Comparison of ENCODE assay signal across 20 mouse cellular contexts in genomic region chr5:112295564-112295963, GRCm38 (mm10). TPM values are rescaled to one million over a fixed set of nuclear protein-coding genes. Genes with fewer than 3 reads are reported as not detected.
DNase-seq lines count a peak whose midpoint lies in the region; ATAC-seq lines count a peak whose summit lies in the region.
"Had no signal": no experiment of that assay in that cellular context is flagged by ENCODE, and none has a peak within 500 bp of the region (broad histone marks: within the 10 kb centered on the region; RNA-seq: fewer than 3 reads in every experiment).

No protein-coding gene starts in this region.

- no peaks in the 10 kb centered on the region for H3K36me3 ChIP-seq in heart, embryonic 11.5 days (ENCODE audit: control insufficient read depth, insufficient read depth, low read length)
- no peaks in the 10 kb centered on the region for H3K36me3 ChIP-seq in midbrain, embryonic 10.5 days
- H3K36me3 ChIP-seq in midbrain, embryonic 16.5 days (ENCODE audit: control insufficient read depth, insufficient read depth, low read length), result no peaks in the 10 kb centered on the region
- 0 out of 2 replicates have a peak, but pooled peaks cover 2% of the 10 kb centered on the region for H3K36me3 ChIP-seq in liver, embryonic 11.5 days (ENCODE audit: control insufficient read depth, insufficient read depth, low read length)
- H3K36me3 ChIP-seq: heart, embryonic 13.5 days; hindbrain, embryonic 12.5 days; limb, embryonic 15.5 days; neural tube, embryonic 15.5 days had no signal

- H3K9me3 ChIP-seq in heart, embryonic 11.5 days (replicated peaks; ENCODE audit: control insufficient read depth, low read length), result no peaks in the 10 kb centered on the region
- H3K9me3 ChIP-seq in midbrain, embryonic 10.5 days (replicated peaks), result no peaks in the 10 kb centered on the region
- H3K9me3 ChIP-seq in midbrain, embryonic 16.5 days (replicated peaks; ENCODE audit: control insufficient read depth, low read length, poor library complexity, severe bottlenecking), result no peaks in the 10 kb centered on the region
- H3K9me3 ChIP-seq in liver, embryonic 11.5 days (ENCODE audit: control insufficient read depth, low read length), result no peaks in the 10 kb centered on the region
- H3K9me3 ChIP-seq: heart, embryonic 13.5 days; hindbrain, embryonic 12.5 days; limb, embryonic 15.5 days; neural tube, embryonic 15.5 days had no signal

- no peaks in the 10 kb centered on the region for H3K27me3 ChIP-seq in heart, embryonic 11.5 days (ENCODE audit: control insufficient read depth, insufficient read depth, low read length)
- no peaks in the 10 kb centered on the region for H3K27me3 ChIP-seq in midbrain, embryonic 10.5 days (ENCODE audit: low read depth, poor library complexity, severe bottlenecking)
- H3K27me3 ChIP-seq in midbrain, embryonic 16.5 days (ENCODE audit: control insufficient read depth, insufficient read depth, low read depth, low read length), result no peaks in the 10 kb centered on the region
- no peaks in the 10 kb centered on the region for H3K27me3 ChIP-seq in liver, embryonic 11.5 days (replicated peaks; ENCODE audit: control insufficient read depth, insufficient read depth, low read length)
- H3K27me3 ChIP-seq: heart, embryonic 13.5 days; hindbrain, embryonic 12.5 days; limb, embryonic 15.5 days; neural tube, embryonic 15.5 days had no signal

- H3K27ac ChIP-seq in heart, embryonic 11.5 days (ENCODE audit: low read depth, low read length), result no peak overlapping the region
- peak overlapping the region; percentile 61 for H3K27ac ChIP-seq in midbrain, embryonic 10.5 days (replicated peaks)
- H3K27ac ChIP-seq in midbrain, embryonic 16.5 days (ENCODE audit: low read length), result no peak overlapping the region
- H3K27ac ChIP-seq in liver, embryonic 11.5 days (ENCODE audit: low read depth, low read length), result peak overlapping the region; percentile 81
- H3K27ac ChIP-seq: heart, embryonic 13.5 days; hindbrain, embryonic 12.5 days; limb, embryonic 15.5 days; neural tube, embryonic 15.5 days had no signal

- peak; percentile 87 for DNase-seq in heart, adult 11 months
- DNase-seq in midbrain, embryonic 10.5 days (ENCODE audit: low spot score), result no peak
- DNase-seq in liver, embryonic 11.5 days (ENCODE audit: low spot score), result no peak
- DNase-seq in urinary bladder, postnatal 36 days (ENCODE audit: low spot score in 2 of 2), result no peak
- DNase-seq in frontal cortex, adult 2 months (ENCODE audit: extremely low spot score in 1 of 2, low spot score in 1 of 2), result no peak
- DNase-seq: cerebellum, adult 11 months; cerebellum, postnatal 25 days; forebrain, postnatal 0 days; gastrocnemius, postnatal 25 days; kidney, adult 8-10 months; kidney, postnatal 25 days; lung, postnatal 10 days; thymus, postnatal 36 days had no signal

- H3K4me3 ChIP-seq in heart, embryonic 11.5 days (ENCODE audit: low read depth, low read length), result no peak overlapping the region
- H3K4me3 ChIP-seq in midbrain, embryonic 10.5 days, result no peak overlapping the region
- no peak overlapping the region for H3K4me3 ChIP-seq in midbrain, embryonic 16.5 days (ENCODE audit: low read depth, low read length)
- no peak overlapping the region; the same call in 1 of the 2 replicates for H3K4me3 ChIP-seq in liver, embryonic 11.5 days (ENCODE audit: low read depth, low read length)
- H3K4me3 ChIP-seq: heart, embryonic 13.5 days; hindbrain, embryonic 12.5 days; limb, embryonic 15.5 days; neural tube, embryonic 15.5 days had no signal

- no peak overlapping the region for H3K9ac ChIP-seq in heart, embryonic 11.5 days (ENCODE audit: low read depth, low read length)
- H3K9ac ChIP-seq in midbrain, embryonic 16.5 days (ENCODE audit: low read depth, low read length), result no peak overlapping the region
- peak overlapping the region; percentile 56 for H3K9ac ChIP-seq in liver, embryonic 11.5 days (ENCODE audit: low read depth, low read length)
- H3K9ac ChIP-seq: forebrain, postnatal 0 days; heart, embryonic 13.5 days; hindbrain, embryonic 12.5 days; limb, embryonic 15.5 days; neural tube, embryonic 15.5 days had no signal

- H3K4me2 ChIP-seq in heart, embryonic 11.5 days, result no peak overlapping the region
- no peak overlapping the region for H3K4me2 ChIP-seq in midbrain, embryonic 16.5 days (ENCODE audit: low read length)
- peak overlapping the region; percentile 37; the same call in 1 of the 2 replicates for H3K4me2 ChIP-seq in liver, embryonic 11.5 days
- H3K4me2 ChIP-seq: heart, embryonic 13.5 days; hindbrain, embryonic 12.5 days; limb, embryonic 15.5 days; neural tube, embryonic 15.5 days had no signal

- WGBS in heart, embryonic 11.5 days (ENCODE audit: insufficient replicate concordance), result 63% methylated on average over 8 of the region's 8 CpGs
- WGBS in midbrain, embryonic 10.5 days, result 54% methylated on average over 8 of the region's 8 CpGs
- WGBS in midbrain, embryonic 16.5 days, result 57% methylated on average over 8 of the region's 8 CpGs
- 69% methylated on average over 8 of the region's 8 CpGs for WGBS in liver, embryonic 11.5 days

- H3K4me1 ChIP-seq in heart, embryonic 11.5 days (ENCODE audit: control insufficient read depth, insufficient read depth, low read length), result peaks cover 27% of the 10 kb centered on the region; the same call in 1 of the 2 replicates
- peaks cover 32% of the 10 kb centered on the region for H3K4me1 ChIP-seq in midbrain, embryonic 10.5 days
- H3K4me1 ChIP-seq in midbrain, embryonic 16.5 days (ENCODE audit: control insufficient read depth, insufficient read depth, low read length), result peaks cover 6% of the 10 kb centered on the region
- peaks cover 69% of the 10 kb centered on the region for H3K4me1 ChIP-seq in liver, embryonic 11.5 days (replicated peaks; ENCODE audit: control insufficient read depth, insufficient read depth, low read length)

- ATAC-seq in heart, embryonic 11.5 days (replicated peaks; ENCODE audit: insufficient number of reproducible peaks, low FRiP score, low TSS enrichment), result no peak
- ATAC-seq in midbrain, embryonic 16.5 days, result no peak
- ATAC-seq in liver, embryonic 11.5 days (replicated peaks; ENCODE audit: low FRiP score), result no peak
- ATAC-seq: forebrain, postnatal 0 days; inflammation-experienced regulatory T-cells, adult 6 months had no signal

RNA-seq across cellular contexts. Expression of gene Tpst2, which starts 19.1 kb away (rescaled TPM):
- 30.2 and 31.2 TPM in 2 replicates for polyA plus RNA-seq in heart, embryonic 11.5 days (2014; fragmentation: Nextera tagmentation; extraction: Ambion mirVana)
- 35.9 and 37.0 TPM in 2 replicates for polyA plus RNA-seq in midbrain, embryonic 10.5 days (2016; fragmentation: Nextera tagmentation; extraction: Ambion mirVana)
- polyA plus RNA-seq in midbrain, embryonic 16.5 days (2015; fragmentation: Nextera tagmentation; extraction: Ambion mirVana), result 26.2 and 34.5 TPM in 2 replicates
- 66.0 and 66.7 TPM in 2 replicates for polyA plus RNA-seq in liver, embryonic 11.5 days (2014; fragmentation: Nextera tagmentation; extraction: Ambion mirVana)
- polyA plus RNA-seq in frontal cortex, adult 2 months (2012; rRNA removed), result 36.6 and 40.7 TPM in 2 replicates

RNA-seq across cellular contexts. Expression of gene Tfip11, which starts 30.6 kb away (rescaled TPM):
- polyA plus RNA-seq in heart, embryonic 11.5 days (2014; fragmentation: Nextera tagmentation; extraction: Ambion mirVana), result 13.7 and 15.9 TPM in 2 replicates
- polyA plus RNA-seq in midbrain, embryonic 10.5 days (2016; fragmentation: Nextera tagmentation; extraction: Ambion mirVana), result 43.0 and 47.6 TPM in 2 replicates
- polyA plus RNA-seq in midbrain, embryonic 16.5 days (2015; fragmentation: Nextera tagmentation; extraction: Ambion mirVana), result 37.0 and 37.2 TPM in 2 replicates
- 24.5 and 30.5 TPM in 2 replicates for polyA plus RNA-seq in liver, embryonic 11.5 days (2014; fragmentation: Nextera tagmentation; extraction: Ambion mirVana)
- 36.6 and 40.0 TPM in 2 replicates for polyA plus RNA-seq in frontal cortex, adult 2 months (2012; rRNA removed)

RNA-seq across cellular contexts. Expression of gene Crybb1, which starts 39.9 kb away (rescaled TPM):
- not detected in 2 replicates for polyA plus RNA-seq in heart, embryonic 11.5 days (2014; fragmentation: Nextera tagmentation; extraction: Ambion mirVana)
- polyA plus RNA-seq in midbrain, embryonic 10.5 days (2016; fragmentation: Nextera tagmentation; extraction: Ambion mirVana), result 0.41 and 0.91 TPM in 2 replicates
- polyA plus RNA-seq in midbrain, embryonic 16.5 days (2015; fragmentation: Nextera tagmentation; extraction: Ambion mirVana), result 5.1 and 5.8 TPM in 2 replicates
- polyA plus RNA-seq in liver, embryonic 11.5 days (2014; fragmentation: Nextera tagmentation; extraction: Ambion mirVana), result 0.31 and 0.45 TPM in 2 replicates
- polyA plus RNA-seq in frontal cortex, adult 2 months (2012; rRNA removed), result 6.6 and 7.2 TPM in 2 replicates

RNA-seq across cellular contexts. Expression of gene Cryba4, which starts 43.2 kb away (rescaled TPM):
- polyA plus RNA-seq in heart, embryonic 11.5 days (2014; fragmentation: Nextera tagmentation; extraction: Ambion mirVana), result 0.66 TPM in 1 of 2 replicates, not detected in the other
- 0.43 and 1.4 TPM in 2 replicates for polyA plus RNA-seq in midbrain, embryonic 10.5 days (2016; fragmentation: Nextera tagmentation; extraction: Ambion mirVana)
- polyA plus RNA-seq in midbrain, embryonic 16.5 days (2015; fragmentation: Nextera tagmentation; extraction: Ambion mirVana), result 1.0 and 1.6 TPM in 2 replicates
- polyA plus RNA-seq in liver, embryonic 11.5 days (2014; fragmentation: Nextera tagmentation; extraction: Ambion mirVana), result 0.84 and 1.3 TPM in 2 replicates
- 1.4 and 1.9 TPM in 2 replicates for polyA plus RNA-seq in frontal cortex, adult 2 months (2012; rRNA removed)

RNA-seq across cellular contexts. Expression of gene Srrd, which starts 47.3 kb away (rescaled TPM):
- 24.5 and 27.3 TPM in 2 replicates for polyA plus RNA-seq in heart, embryonic 11.5 days (2014; fragmentation: Nextera tagmentation; extraction: Ambion mirVana)
- 48.7 and 51.0 TPM in 2 replicates for polyA plus RNA-seq in midbrain, embryonic 10.5 days (2016; fragmentation: Nextera tagmentation; extraction: Ambion mirVana)
- polyA plus RNA-seq in midbrain, embryonic 16.5 days (2015; fragmentation: Nextera tagmentation; extraction: Ambion mirVana), result 51.7 and 56.8 TPM in 2 replicates
- polyA plus RNA-seq in liver, embryonic 11.5 days (2014; fragmentation: Nextera tagmentation; extraction: Ambion mirVana), result 35.3 and 36.5 TPM in 2 replicates
- 55.5 and 58.8 TPM in 2 replicates for polyA plus RNA-seq in frontal cortex, adult 2 months (2012; rRNA removed)

Comparison
In these comparisons a context has a peak if more than half of its experiments do, and no peak if none do; other contexts are left out.
1. H3K27ac ChIP-seq: peak in midbrain, embryonic 10.5 days (single experiment) and liver, embryonic 11.5 days (single experiment); none in heart, embryonic 11.5 days (single experiment) and midbrain, embryonic 16.5 days (single experiment).